Mouse (Mus musculus) naive thymus-derived CD4-positive, alpha-beta T cell, adult 2 months (primary cell): ENCODE measurements around the gene Slc35a5.

Experiments used
- DNase-seq: peaks from one replicate; pipeline ENCODE4 v3.0.0-alpha.2; 2011; ENCODE audit warnings: low read depth

The Slc35a5 gene

GRCm38 (mm10) chr16:45158522-45159388, at the start of gene Slc35a5, which contains the start of gene Atg3:
Slc35a5 (minus strand) TSS chr16:45158706.
Atg3 (plus strand) TSS chr16:45158785.
- DNase-seq: peak; percentile 97

DNA sequence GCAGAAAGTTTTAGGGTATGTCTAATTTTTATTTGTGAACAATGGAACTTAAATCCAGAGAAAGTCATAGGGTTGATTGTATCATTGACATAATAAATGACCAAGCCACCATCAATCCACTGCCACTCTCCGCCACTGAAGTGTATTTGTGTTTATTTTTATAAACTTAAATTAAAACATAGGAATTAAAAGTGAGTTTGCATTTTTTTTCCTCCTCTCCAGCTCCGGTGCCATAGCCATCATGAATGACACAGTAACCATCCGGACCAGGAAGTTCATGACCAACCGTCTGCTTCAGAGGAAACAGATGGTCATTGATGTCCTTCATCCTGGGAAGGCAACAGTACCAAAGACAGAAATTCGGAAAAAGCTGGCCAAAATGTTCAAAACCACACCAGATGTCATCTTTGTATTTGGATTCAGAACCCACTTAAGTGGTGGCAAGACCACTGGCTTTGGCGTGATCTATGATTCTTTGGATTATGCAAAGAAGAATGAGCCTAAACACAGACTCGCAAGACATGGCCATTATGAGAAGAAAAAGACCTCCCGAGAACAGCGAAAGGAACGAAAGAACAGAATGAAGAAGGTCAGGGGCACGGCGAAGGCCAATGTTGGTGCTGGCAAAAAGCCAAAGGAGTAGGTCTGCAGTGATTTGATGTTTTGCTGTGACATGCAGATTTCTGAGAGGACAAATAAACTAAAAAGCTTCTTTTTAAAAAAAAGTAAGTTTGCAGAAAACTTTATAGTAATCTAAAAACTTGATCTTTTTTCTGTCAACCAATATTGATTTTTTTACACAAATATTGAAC, 46.6 kb upstream of the Slc35a5 start:
- no peak for DNase-seq

DNA sequence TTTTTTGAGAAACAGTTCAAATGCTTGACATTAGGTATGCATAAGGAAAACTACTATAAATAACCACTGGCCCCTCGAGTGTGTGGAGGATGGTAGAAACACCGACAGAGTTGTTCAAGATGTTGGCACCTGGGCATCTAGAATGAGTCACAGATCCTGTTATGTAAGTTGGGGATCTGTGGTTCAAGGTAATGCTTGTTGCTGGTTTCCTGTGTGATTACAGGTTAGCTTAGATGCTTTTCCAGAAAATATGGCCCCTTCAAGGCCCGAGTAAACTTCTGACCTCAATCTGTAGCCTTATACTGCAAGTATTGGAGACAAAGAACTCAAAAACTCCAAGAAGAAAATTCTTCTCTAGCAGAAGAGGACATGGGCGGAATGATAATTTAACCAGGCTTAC, 45.9 kb upstream of the Slc35a5 start:
- DNase-seq: no peak

GRCm38 (mm10) chr16:45201395-45201794, 42.9 kb upstream of the Slc35a5 start:
- DNase-seq: no peak

GRCm38 (mm10) chr16:45196816-45197215, 38.3 kb upstream of the Slc35a5 start:
- peak; percentile 90 for DNase-seq

DNA sequence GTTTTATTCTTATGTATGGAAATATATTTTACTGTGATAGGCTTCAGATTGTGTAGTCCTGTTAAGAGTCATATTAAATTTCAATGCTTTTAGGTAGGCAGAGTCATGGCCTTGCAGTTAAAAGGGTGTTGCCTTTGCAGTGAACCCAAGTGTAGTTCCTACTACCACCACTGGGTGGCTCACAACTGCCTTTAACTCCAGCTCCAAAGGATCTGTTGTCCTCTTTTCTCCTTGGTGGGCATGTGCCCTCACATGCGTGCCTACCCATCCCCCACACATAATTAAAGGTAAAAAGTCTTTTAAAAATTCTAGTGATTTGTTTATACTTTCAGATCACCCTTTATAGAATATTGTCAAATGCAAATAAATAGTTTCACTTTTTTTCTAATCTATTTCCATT, 34.1 kb upstream of the Slc35a5 start:
- peak; percentile 84 for DNase-seq

DNA sequence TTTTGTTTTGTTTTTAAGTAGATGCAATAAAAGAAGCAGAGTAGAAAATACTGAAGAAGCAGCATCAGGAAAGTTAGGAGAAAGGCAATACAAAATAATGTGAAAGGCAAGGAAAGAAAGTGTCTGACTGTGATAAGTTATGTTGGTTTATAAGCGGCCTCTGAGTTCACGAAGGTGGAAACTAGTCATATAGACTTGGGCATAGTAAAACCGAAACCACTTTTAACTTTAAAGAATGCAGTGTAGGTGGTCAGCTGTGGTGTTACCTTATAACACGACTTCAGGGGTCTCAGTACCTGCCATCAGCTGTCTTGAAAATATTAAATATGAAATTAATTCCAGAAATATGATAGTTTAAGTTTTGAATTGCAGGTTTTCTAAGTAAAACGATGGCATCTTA, 23.3 kb upstream of the Slc35a5 start:
- no peak for DNase-seq

DNA sequence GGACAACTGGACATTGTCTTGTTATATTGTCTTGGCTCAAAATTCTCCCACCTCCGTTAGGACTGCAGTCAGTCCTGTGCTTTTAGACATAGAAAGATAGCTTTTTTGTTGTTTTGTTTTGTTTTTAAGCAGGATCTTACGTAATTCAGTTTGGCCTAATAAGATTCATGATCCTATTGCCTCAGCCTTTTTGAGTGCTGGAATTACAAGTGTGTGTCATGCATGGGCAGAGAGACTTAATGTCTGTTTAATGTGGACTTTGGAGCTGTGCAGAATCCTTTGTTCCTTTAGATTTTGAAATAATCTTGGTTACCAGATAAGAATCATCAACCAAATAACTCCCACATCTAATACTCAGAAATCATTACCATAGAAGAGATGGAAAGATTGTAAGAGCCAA, 20.0 kb upstream of the Slc35a5 start:
- DNase-seq: no peak

DNA sequence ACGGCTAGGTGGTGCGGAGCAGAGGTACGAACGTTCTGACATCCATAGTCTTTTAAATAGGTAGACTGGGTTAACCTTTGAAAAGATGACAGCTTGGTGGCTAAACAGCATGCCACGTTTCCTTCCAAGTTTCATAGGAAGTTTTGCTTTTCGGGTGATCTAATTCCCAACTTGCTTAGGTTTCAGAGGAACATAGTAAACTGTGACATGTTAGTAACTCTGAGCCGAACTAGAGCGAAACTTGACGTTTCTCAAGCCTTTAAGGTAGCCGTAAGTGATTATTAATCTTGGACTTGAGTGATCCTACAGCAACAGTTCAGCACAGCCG, 847 bp upstream of the Slc35a5 start:
- DNase-seq: no peak

GRCm38 (mm10) chr16:45158136-45158521, 377 bp downstream of the Slc35a5 start:
- no peak for DNase-seq

DNA sequence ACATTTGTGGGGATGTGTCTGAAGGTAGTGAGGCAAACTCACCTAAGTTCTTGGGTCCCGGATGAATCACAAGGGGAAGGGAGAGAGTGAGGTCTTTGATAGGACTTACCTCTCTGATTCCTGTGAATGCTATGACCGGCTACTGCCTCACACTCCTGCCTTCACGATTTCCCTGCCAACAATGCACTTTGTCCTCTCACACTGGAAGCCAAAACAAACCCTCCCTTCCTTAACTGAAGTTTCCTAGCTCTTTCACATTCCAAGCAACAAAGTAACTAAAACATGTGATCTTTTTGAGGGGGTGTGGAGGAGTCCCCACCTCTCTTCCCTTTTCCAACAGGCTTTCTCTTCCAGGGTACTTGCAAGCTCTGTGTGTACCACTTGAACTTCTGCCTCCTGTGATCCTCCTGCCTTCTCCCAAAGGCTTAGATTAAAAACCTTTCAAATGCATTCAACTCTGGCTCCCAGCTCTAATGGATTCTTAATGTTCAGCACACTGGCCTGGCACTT, 3.7 kb downstream of the Slc35a5 start:
- no peak for DNase-seq

DNA sequence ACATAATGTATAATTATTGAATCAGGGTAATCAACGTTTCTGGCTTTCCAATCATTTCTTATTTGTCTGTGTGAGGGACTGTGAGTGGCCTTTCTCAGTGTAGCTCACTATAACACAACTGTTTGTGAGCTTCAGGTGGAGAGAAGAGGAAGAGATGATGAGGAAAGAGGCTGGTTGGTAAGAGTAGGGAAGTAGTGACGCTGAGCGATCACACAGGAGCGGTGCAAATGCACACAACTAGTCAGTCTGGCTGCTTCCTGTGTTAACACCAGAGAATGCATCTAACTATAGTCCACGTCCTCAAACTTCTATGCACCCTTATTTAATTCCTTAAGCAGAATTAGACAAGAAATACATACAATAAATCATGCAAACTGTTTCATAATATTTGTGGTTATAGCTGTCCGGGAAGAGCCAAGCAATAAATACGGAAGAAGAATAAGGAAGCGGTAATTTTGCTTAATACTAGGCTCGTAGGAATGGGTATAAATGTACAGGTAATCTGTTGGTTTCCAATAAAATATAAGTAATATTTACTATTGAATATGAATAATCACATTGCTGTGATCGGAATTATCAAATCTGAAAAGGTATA, 9.9 kb downstream of the Slc35a5 start:
- no peak for DNase-seq

DNA sequence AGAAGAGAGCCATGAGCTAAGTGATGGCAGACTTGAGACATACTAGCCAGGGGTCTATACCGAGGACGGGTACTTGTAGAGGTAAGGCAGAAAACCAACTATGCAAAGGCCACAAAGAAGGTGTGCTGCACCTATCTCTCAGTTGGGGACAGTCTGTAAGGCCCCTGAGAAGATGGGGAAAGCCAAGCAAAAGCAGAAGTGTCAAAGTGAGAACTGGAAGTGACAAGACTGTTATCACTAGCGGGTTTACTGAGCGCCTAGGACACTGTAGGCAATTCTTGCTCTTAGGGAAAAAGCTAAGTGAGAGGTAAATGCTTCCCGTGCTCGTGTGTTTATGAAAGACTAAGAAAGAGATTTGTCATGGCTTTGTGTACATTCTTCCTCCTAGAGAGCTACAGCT, 13.4 kb downstream of the Slc35a5 start:
- DNase-seq: no peak

DNA sequence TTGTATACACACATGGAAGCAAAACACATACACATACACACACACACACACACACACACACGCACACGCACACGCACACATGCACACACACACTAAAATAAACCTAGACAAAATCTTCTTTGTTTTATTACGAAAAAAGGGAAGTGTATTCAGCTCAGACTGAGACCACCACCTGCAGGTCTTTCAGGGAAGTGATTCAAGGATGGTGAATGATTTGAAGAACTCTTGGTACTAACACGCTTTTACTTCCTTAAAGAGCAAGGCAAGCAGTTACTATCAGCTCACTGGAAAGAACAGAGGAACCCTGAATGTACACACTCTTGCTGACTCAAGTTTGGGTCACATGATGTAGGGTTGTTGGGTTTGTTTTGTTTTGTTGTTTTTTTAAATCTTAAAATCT, 15.9 kb downstream of the Slc35a5 start:
- DNase-seq: no peak

- DNase-seq: peak; percentile 23
Measured at GRCm38 (mm10) chr16:45141711-45142110, 16.8 kb downstream of the Slc35a5 start.

GRCm38 (mm10) chr16:45127936-45128710, 30.4 kb downstream of the Slc35a5 start:
- DNase-seq: no peak

DNA sequence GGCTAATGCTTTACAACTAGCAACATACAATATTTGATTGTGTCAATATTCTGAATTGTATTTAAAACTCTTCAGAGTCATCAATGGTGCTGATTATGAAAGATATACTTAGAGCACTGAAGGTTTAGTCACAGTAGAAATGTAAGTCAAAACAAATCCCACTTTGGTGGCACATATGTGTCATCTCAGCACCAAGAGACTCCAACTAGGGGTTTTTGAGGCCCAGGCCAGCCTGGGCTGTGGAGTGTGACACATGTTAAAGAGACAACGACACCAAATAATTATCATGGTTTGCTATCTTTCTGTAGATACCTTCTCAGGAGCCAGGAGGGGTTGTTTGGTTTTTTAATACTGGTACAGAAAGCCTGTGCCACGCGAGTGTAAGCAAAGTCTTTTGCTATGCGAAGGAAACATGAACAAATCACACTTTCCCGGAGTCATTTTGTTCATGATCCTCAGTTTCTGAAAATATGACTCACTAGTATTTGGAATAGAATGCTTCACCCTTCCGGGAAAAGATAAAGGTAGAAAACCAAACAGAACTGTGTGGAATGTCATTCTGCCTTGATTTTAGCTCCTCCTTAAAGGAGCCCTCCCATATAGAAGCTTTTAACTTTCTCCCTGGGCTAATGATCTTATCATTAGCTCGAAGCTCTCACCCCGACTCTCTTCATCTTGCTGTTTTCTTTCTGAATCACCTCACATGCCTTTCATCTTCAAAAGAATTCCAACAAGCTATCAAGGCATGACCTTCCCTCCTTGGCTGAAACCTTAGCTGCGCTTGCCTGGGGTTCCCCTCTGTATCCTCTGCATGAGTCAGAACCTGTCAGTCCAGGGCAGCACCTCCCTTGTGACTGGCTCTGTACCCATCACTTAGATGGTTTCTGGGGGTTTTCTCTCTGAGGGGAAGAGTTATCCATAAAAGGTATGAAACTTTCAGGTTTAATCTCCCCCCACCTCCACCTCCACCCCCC, 34.0 kb downstream of the Slc35a5 start:
- no peak for DNase-seq

- no peak for DNase-seq
Measured at GRCm38 (mm10) chr16:45122571-45122970, 35.9 kb downstream of the Slc35a5 start.

DNA sequence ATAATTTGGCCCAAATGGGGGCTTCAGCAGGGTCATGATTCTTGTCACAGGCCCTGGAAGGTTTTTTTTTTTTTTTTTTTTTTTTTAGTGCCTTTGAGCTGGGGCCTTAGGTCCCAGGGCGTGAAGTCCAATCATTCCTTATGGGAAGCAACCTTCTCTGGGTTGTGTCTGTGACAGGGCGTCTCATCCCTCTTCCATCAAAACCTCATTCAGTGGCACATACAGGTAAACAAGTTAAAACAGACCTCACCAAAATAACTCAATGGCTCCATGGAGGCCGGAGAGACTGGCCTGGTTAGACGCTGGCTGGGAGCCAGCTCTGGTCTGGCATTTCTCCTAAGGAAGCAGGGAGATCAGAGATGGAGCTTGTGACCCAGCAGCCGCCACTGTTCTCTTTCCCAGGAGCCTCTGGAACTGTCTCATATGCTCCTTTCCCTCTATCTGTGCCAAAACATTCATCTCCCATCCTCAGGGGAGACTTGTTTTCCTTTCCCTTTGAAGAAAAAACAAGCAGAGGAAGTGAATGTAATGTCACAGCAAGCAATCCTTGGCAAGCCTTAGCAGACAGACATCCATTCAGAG, 37.6 kb downstream of the Slc35a5 start:
- DNase-seq: no peak

- no peak for DNase-seq
Measured at GRCm38 (mm10) chr16:45118760-45119159, 39.7 kb downstream of the Slc35a5 start.
